Mouse (Mus musculus): ENCODE data around the gene Zfp207. TPM values are rescaled to one million over a fixed set of nuclear protein-coding genes. Genes with fewer than 3 reads are reported as not detected.
"Not testable (repeated sequence)": the region's sequence is repeated elsewhere in the genome, so short reads cannot be mapped to it uniquely, and the experiment has no call there.

Zfp207 gene
- polyA plus RNA-seq, 1 experiment from 2014 or later = 187 TPM

DNA sequence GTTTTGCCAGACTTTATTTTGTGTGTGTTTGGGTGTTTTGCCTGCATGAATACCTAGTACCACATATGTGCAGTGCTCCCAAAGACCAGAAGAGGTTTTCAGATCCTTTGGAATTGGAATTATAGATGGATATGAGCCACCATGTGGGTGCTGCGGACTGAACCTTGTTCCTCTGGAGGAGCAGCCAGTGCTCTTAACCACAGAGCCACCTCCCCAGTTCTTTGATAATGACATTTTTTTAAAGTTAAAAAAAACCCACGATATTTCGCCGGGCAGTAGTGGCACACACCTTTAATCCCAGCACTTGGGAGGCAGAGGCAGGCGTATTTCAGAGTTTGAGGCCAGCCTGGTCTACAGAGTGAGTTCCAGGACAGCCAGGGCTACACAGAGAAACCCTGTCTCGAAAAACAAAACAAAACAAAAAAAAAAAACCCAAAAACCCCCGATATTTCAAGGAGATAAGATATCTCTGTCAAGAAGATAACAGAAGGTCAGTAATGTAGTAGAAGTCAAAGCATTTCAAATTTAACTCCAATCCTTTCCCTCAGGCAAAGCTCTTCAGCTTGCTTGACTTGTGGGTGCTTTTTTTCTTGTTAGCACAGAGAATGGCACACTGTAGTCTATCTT is 38.5 kb downstream of the Zfp207 start:
- 77% methylated on average over 7 of the region's 7 CpGs for WGBS
- Histone ChIP-seq H3K4me3 (replicated peaks; ENCODE audit: low read length) (no peak overlapping the region), H3K4me1 (ENCODE audit: control insufficient read depth, insufficient read depth, low read length) (peaks cover 3% of the 10 kb centered on the region; the same call in 1 of the 2 replicates), H3K27me3 (ENCODE audit: control insufficient read depth, insufficient read depth, low read length) (no peaks in the 10 kb centered on the region), H3K9me3 (replicated peaks; ENCODE audit: control insufficient read depth, low read length) (0 out of 2 replicates have a peak, but pooled peaks cover 2% of the 10 kb centered on the region), H3K4me2 (ENCODE audit: low read depth, low read length) (no peak overlapping the region), H3K36me3 (ENCODE audit: control insufficient read depth, insufficient read depth, low read length) (peaks cover 5% of the 10 kb centered on the region; the same call in 1 of the 2 replicates), H3K27ac (ENCODE audit: low read length) (no peak overlapping the region), H3K9ac (ENCODE audit: low read length) (no peak overlapping the region)
- no peak for ATAC-seq (ENCODE audit: insufficient read depth, low FRiP score)

DNA sequence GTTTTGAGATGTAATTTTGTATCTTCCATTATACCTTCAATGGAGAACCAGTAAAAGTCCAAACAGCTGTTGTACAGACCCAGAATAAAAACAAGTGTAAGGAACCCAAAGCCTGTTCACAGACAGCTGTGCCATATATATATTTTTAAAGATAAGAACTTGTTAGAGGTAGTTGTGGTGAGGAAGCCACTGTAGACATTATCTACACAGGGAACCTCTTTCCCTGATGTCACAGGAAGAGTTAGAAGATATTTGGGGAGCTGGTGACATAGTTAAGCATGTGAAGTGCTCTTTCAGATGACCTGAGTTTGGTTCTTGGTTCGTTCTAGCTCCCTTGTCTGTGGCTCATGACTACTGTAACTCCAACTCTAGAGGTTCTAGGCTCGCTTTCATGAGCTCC is 41.6 kb downstream of the Zfp207 start:
- H3K9me3 ChIP-seq (replicated peaks; ENCODE audit: control insufficient read depth, low read length) = no peaks in the 10 kb centered on the region
- peaks cover 9% of the 10 kb centered on the region; the same call in 1 of the 2 replicates for H3K4me1 ChIP-seq (ENCODE audit: control insufficient read depth, insufficient read depth, low read length)
- H3K27me3 ChIP-seq (ENCODE audit: control insufficient read depth, insufficient read depth, low read length) = no peaks in the 10 kb centered on the region
- no peaks in the 10 kb centered on the region for H3K36me3 ChIP-seq (ENCODE audit: control insufficient read depth, insufficient read depth, low read length)
- 88% methylated on average over 2 of the region's 2 CpGs for WGBS
- no peak overlapping the region for H3K4me3 ChIP-seq (replicated peaks; ENCODE audit: low read length)
- ATAC-seq (ENCODE audit: insufficient read depth, low FRiP score) = no peak
- H3K9ac ChIP-seq (ENCODE audit: low read length) = no peak overlapping the region
- H3K27ac ChIP-seq (ENCODE audit: low read length) = no peak overlapping the region
- no peak overlapping the region for H3K4me2 ChIP-seq (ENCODE audit: low read depth, low read length)

GRCm38 (mm10) chr11:80425247-80425778 is 42.2 kb downstream of the Zfp207 start:
- WGBS = 66% methylated on average over 5 of the region's 5 CpGs
- ATAC-seq (ENCODE audit: insufficient read depth, low FRiP score) = no peak

DNA sequence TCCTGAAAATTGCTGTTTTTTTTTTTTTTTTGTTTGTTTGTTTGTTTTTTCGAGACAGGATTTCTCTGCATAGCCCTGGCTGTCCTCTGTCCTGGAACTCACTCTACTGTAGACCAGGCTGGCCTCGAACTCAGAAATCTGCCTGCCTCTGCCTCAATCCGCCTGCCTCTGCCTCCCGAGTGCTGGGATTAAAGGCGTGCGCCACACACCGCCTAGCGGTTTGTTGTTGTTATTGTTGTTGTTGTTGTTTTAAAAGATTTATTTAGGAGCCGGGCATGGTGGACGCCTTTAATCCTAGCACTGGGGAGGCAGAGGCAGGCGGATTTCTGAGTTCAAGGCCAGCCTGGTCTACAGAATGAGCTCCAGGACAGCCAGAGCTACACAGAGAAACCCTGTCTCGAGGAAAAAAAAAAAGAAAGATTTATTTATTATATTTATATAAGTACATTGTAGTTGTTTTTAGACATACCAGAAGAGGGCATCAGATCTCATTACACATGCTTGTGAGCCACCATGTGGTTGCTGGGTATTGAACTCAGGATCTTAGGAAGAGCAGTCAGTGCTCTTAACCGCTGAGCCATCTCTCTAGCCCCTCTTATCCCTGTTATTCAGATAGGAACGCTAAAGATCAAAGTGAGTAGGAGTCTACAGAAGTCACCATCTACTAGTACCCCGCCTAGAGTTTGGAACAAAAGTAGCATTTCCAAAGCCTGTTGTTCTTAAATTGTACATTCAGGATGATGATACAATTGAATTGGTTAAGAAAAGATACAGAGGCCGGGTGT is 43.1 kb downstream of the Zfp207 start:
- not testable (repeated sequence) for H3K27ac ChIP-seq (ENCODE audit: low read length)

More at GRCm38 (mm10) chr11:80425247-80425778, 42.2 kb downstream of the Zfp207 start:
- Histone ChIP-seq H3K27ac (ENCODE audit: low read length) (no peak overlapping the region), H3K27me3 (ENCODE audit: control insufficient read depth, insufficient read depth, low read length) (no peaks in the 10 kb centered on the region), H3K4me1 (ENCODE audit: control insufficient read depth, insufficient read depth, low read length) (peaks cover 9% of the 10 kb centered on the region; the same call in 1 of the 2 replicates), H3K4me2 (ENCODE audit: low read depth, low read length) (no peak overlapping the region), H3K9ac (ENCODE audit: low read length) (no peak overlapping the region), H3K9me3 (replicated peaks; ENCODE audit: control insufficient read depth, low read length) (no peaks in the 10 kb centered on the region), H3K36me3 (ENCODE audit: control insufficient read depth, insufficient read depth, low read length) (no peaks in the 10 kb centered on the region), H3K4me3 (replicated peaks; ENCODE audit: low read length) (no peak overlapping the region)

GRCm38 (mm10) chr11:80428381-80429008 is 45.4 kb downstream of the Zfp207 start, which contains the start of gene Psmd11:
Gene Psmd11 (plus strand): TSS chr11:80428615.
- under 1% methylated on average over 58 of the region's 58 CpGs for WGBS
- peak; percentile 99 for ATAC-seq (ENCODE audit: insufficient read depth, low FRiP score)
- Histone ChIP-seq H3K9ac (ENCODE audit: low read length) (peak within 1 kb of the TSS; percentile 96), H3K9me3 (replicated peaks; ENCODE audit: control insufficient read depth, low read length) (no peaks in the 10 kb centered on the region), H3K36me3 (ENCODE audit: control insufficient read depth, insufficient read depth, low read length) (peaks cover 10% of the 10 kb centered on the region), H3K27me3 (ENCODE audit: control insufficient read depth, insufficient read depth, low read length) (no peaks in the 10 kb centered on the region), H3K4me1 (ENCODE audit: control insufficient read depth, insufficient read depth, low read length) (peaks cover 5% of the 10 kb centered on the region; the same call in 1 of the 2 replicates), H3K4me3 (replicated peaks; ENCODE audit: low read length) (peak within 1 kb of the TSS; percentile 95), H3K27ac (ENCODE audit: low read length) (peak within 1 kb of the TSS; percentile 86), H3K4me2 (ENCODE audit: low read depth, low read length) (peak within 1 kb of the TSS; percentile 71)

More for the DNA sequence above, 43.1 kb downstream of the Zfp207 start:
- not testable (repeated sequence) for H3K4me1 ChIP-seq (ENCODE audit: control insufficient read depth, insufficient read depth, low read length); H3K9ac ChIP-seq (ENCODE audit: low read length); H3K4me3 ChIP-seq (replicated peaks; ENCODE audit: low read length); ATAC-seq (ENCODE audit: insufficient read depth, low FRiP score); H3K27me3 ChIP-seq (ENCODE audit: control insufficient read depth, insufficient read depth, low read length); H3K4me2 ChIP-seq (ENCODE audit: low read depth, low read length); H3K36me3 ChIP-seq (ENCODE audit: control insufficient read depth, insufficient read depth, low read length); H3K9me3 ChIP-seq (replicated peaks; ENCODE audit: control insufficient read depth, low read length)
- WGBS = 79% methylated on average over 16 of the region's 16 CpGs

DNA sequence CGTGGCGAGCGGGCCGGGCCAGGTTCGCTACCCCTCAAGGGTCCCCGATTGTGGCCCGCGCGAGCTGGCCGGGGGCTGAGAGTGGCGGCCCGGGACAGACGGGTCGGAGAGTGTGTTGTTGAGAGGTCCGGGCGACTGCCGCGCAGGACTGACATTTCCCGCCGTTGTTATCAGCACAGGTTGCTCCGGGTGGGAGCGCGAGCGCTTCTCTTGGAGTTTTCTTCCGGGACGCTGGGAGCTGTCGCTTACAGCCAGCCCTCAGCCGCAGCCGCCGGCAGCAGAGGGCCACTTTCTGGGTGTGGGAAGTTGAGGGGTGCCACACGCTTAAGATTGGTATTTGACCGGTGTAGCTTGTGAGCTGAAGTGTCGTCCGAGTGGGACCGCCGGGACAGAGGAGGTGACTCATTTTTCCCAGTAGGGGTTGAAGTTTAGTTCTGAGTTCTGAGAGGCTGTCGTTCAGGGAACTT is 46.0 kb downstream of the Zfp207 start:
- WGBS = under 1% methylated on average over 37 of the region's 37 CpGs
- Histone ChIP-seq H3K27me3 (ENCODE audit: control insufficient read depth, insufficient read depth, low read length) (no peaks in the 10 kb centered on the region), H3K36me3 (ENCODE audit: control insufficient read depth, insufficient read depth, low read length) (peaks cover 10% of the 10 kb centered on the region), H3K4me2 (ENCODE audit: low read depth, low read length) (peak overlapping the region; percentile 71), H3K27ac (ENCODE audit: low read length) (peak overlapping the region; percentile 86), H3K4me1 (ENCODE audit: control insufficient read depth, insufficient read depth, low read length) (peaks cover 5% of the 10 kb centered on the region; the same call in 1 of the 2 replicates), H3K9me3 (replicated peaks; ENCODE audit: control insufficient read depth, low read length) (no peaks in the 10 kb centered on the region), H3K4me3 (replicated peaks; ENCODE audit: low read length) (peak overlapping the region; percentile 95), H3K9ac (ENCODE audit: low read length) (peak overlapping the region; percentile 96)
- no peak for ATAC-seq (ENCODE audit: insufficient read depth, low FRiP score)

DNA sequence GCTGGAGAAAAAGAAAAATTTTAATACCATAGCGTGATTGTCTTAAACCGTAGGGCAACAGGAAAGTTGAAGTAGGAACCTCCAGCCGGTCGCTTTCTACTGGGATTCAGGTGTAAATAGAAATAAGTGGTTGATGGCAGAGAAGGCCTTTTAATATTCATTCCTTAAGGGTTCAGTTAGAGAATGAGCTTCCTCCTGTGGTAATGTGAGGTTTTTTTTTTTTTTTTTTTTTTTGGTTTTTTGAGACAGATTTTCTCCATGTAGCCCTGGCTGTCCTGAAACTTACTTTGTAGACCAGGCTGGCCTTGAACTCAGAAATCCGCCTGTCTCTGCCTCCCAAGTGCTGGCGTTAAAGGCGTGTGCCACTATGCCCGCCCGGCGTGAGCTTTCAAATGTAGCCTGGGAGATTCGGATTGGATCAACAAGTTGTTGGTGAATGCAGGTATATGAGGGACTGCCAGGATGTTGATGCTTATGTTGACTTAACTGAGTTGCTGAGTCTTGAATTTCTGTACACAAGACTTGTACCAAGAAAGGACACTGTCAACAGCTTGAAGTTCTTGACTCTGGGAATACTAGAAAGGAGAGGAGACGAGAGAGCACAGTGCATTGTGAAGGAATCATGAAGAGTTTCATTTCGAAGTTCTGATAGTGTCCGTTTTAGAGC is 46.6 kb downstream of the Zfp207 start:
- no peak for ATAC-seq (ENCODE audit: insufficient read depth, low FRiP score)
- Histone ChIP-seq H3K36me3 (ENCODE audit: control insufficient read depth, insufficient read depth, low read length) (peaks cover 10% of the 10 kb centered on the region), H3K27ac (ENCODE audit: low read length) (no peak overlapping the region), H3K4me3 (replicated peaks; ENCODE audit: low read length) (peak overlapping the region; percentile 95), H3K4me2 (ENCODE audit: low read depth, low read length) (peak overlapping the region; percentile 71), H3K27me3 (ENCODE audit: control insufficient read depth, insufficient read depth, low read length) (no peaks in the 10 kb centered on the region), H3K4me1 (ENCODE audit: control insufficient read depth, insufficient read depth, low read length) (peaks cover 5% of the 10 kb centered on the region; the same call in 1 of the 2 replicates), H3K9me3 (replicated peaks; ENCODE audit: control insufficient read depth, low read length) (no peaks in the 10 kb centered on the region), H3K9ac (ENCODE audit: low read length) (peak overlapping the region; percentile 96)
- 56% methylated on average over 14 of the region's 14 CpGs for WGBS

GRCm38 (mm10) chr11:80430366-80430910 is 47.4 kb downstream of the Zfp207 start:
- H3K9me3 ChIP-seq (replicated peaks; ENCODE audit: control insufficient read depth, low read length) = no peaks in the 10 kb centered on the region
- no peak overlapping the region for H3K4me2 ChIP-seq (ENCODE audit: low read depth, low read length)
- no peak overlapping the region for H3K27ac ChIP-seq (ENCODE audit: low read length)
- no peak overlapping the region for H3K4me3 ChIP-seq (replicated peaks; ENCODE audit: low read length)
- no peaks in the 10 kb centered on the region for H3K27me3 ChIP-seq (ENCODE audit: control insufficient read depth, insufficient read depth, low read length)
- WGBS = 87% methylated on average over 3 of the region's 3 CpGs
- no peak overlapping the region for H3K9ac ChIP-seq (ENCODE audit: low read length)
- ATAC-seq (ENCODE audit: insufficient read depth, low FRiP score) = no peak
- H3K4me1 ChIP-seq (ENCODE audit: control insufficient read depth, insufficient read depth, low read length) = peaks cover 5% of the 10 kb centered on the region; the same call in 1 of the 2 replicates
- peaks cover 10% of the 10 kb centered on the region for H3K36me3 ChIP-seq (ENCODE audit: control insufficient read depth, insufficient read depth, low read length)

Data from stomach, embryonic 16.5 days (tissue).